Mouse (Mus musculus) kidney, embryonic 14.5 days (tissue): ENCODE data around the gene Map4k2. TPM values are rescaled to one million over a fixed set of nuclear protein-coding genes. Genes with fewer than 3 reads are reported as not detected.
A peak's percentile ranks its signal among the peaks of the same experiment; 100 is the strongest.

ENCODE experiments used
- ATAC-seq: fragments of 200-750 bp; cut with Nextera tagmentation; 2 replicates; pipeline ENCODE4 v1.8.0; 2017; ENCODE audit warnings: moderate number of reproducible peaks, mild to moderate bottlenecking, moderate TSS enrichment, moderate library complexity; ENCODE audit not compliant: low FRiP score, low TSS enrichment
- H3K27ac ChIP-seq: fragments of 300-500 bp; sonication (generic); 2 replicates; pipeline ENCODE4 v1.5.1; 2014; ENCODE audit warnings: low read depth, mild to moderate bottlenecking, low read length, moderate library complexity, mixed read lengths
- H3K27me3 ChIP-seq: fragments of 300-500 bp; sonication (generic); 2 replicates; pipeline ENCODE4 v1.6.1; 2014; ENCODE audit warnings: mild to moderate bottlenecking, low read length; ENCODE audit not compliant: control insufficient read depth, insufficient read depth
- H3K36me3 ChIP-seq: fragments of 300-500 bp; sonication (generic); 2 replicates; pipeline ENCODE4 v1.6.1; 2014; ENCODE audit warnings: low read length, mixed read lengths; ENCODE audit not compliant: control insufficient read depth, insufficient read depth
- H3K4me1 ChIP-seq: fragments of 300-500 bp; sonication (generic); 2 replicates; pipeline ENCODE4 v1.6.1; 2014; ENCODE audit warnings: low read length, mixed read lengths; ENCODE audit not compliant: control insufficient read depth, insufficient read depth
- H3K4me2 ChIP-seq: fragments of 300-500 bp; sonication (generic); replicated peaks from 2 replicates; pipeline ENCODE4 v1.6.1; 2014; ENCODE audit warnings: low read depth, mild to moderate bottlenecking, low read length
- H3K4me3 ChIP-seq: fragments of 300-500 bp; sonication (generic); 2 replicates; pipeline ENCODE4 v1.5.1; 2014; ENCODE audit warnings: mild to moderate bottlenecking, low read length
- H3K9ac ChIP-seq: fragments of 300-500 bp; sonication (generic); 2 replicates; pipeline ENCODE4 v1.6.1; 2014; ENCODE audit warnings: low read depth, mild to moderate bottlenecking, low read length, moderate library complexity
- H3K9me3 ChIP-seq: fragments of 300-500 bp; sonication (generic); 2 replicates; pipeline ENCODE4 v1.6.1; 2016; ENCODE audit warnings: low read length; ENCODE audit not compliant: control insufficient read depth
- WGBS: fragments of 180-500 bp; shearing (Covaris S2); extraction: QIAGEN DNeasy Blood & Tissue Kit; methylation state at CpG from one replicate; pipeline ENCODE4 v1.1.7; 2014; 5-methylcytosine and 5-hydroxymethylcytosine counted together
- polyA plus RNA-seq: library from polyadenylated mRNA; unstranded; fragments of >200 nt; fragmentation: Nextera tagmentation; extraction: Ambion mirVana; gene quantifications from 2 replicates; pipeline ENCODE4 v1.2.1, GENCODE M21; 2014

Gene Map4k2
- polyA plus RNA-seq, 1 experiment from 2014 or later = 12.5 TPM

GRCm38 (mm10) chr19:6385419-6385818 is 44.5 kb downstream of the Map4k2 start:
- H3K4me3 ChIP-seq = no peak overlapping the region

GRCm38 (mm10) chr19:6385821-6386220 is 44.9 kb downstream of the Map4k2 start:
- ATAC-seq = no peak
- Histone ChIP-seq H3K4me1 (peaks cover 48% of the 10 kb centered on the region), H3K36me3 (peaks cover 2% of the 10 kb centered on the region; the same call in 1 of the 2 replicates), H3K27me3 (no peaks in the 10 kb centered on the region), H3K4me2 (no peak overlapping the region), H3K9me3 (no peaks in the 10 kb centered on the region), H3K27ac (no peak overlapping the region), H3K9ac (no peak overlapping the region), H3K4me3 (no peak overlapping the region)
- 73% methylated on average over 7 of the region's 7 CpGs for WGBS

More at GRCm38 (mm10) chr19:6385419-6385818, 44.5 kb downstream of the Map4k2 start:
- 69% methylated on average over 5 of the region's 5 CpGs for WGBS
- Histone ChIP-seq H3K27ac (no peak overlapping the region), H3K4me1 (peaks cover 48% of the 10 kb centered on the region), H3K9ac (no peak overlapping the region), H3K27me3 (no peaks in the 10 kb centered on the region), H3K36me3 (peaks cover 6% of the 10 kb centered on the region; the same call in 1 of the 2 replicates), H3K9me3 (no peaks in the 10 kb centered on the region), H3K4me2 (peak overlapping the region; percentile 6; the same call in 1 of the 2 replicates)
- ATAC-seq = no peak

- 45% methylated on average over 9 of the region's 9 CpGs for WGBS
- H3K4me1 ChIP-seq = peaks cover 48% of the 10 kb centered on the region
These were observed 45.3 kb downstream of the Map4k2 start for GRCm38 (mm10) chr19:6386234-6386633.

GRCm38 (mm10) chr19:6388006-6388405 is 47.1 kb downstream of the Map4k2 start:
- no peak overlapping the region for H3K27ac ChIP-seq
- no peak for ATAC-seq
- H3K36me3 ChIP-seq = no peaks in the 10 kb centered on the region; the same call in 1 of the 2 replicates
- WGBS = 85% methylated on average over 13 of the region's 13 CpGs
- peaks cover 43% of the 10 kb centered on the region for H3K4me1 ChIP-seq
- no peak overlapping the region for H3K9ac ChIP-seq
- H3K27me3 ChIP-seq = no peaks in the 10 kb centered on the region
- no peak overlapping the region for H3K4me2 ChIP-seq
- H3K9me3 ChIP-seq = no peaks in the 10 kb centered on the region
- no peak overlapping the region for H3K4me3 ChIP-seq

More at GRCm38 (mm10) chr19:6386234-6386633, 45.3 kb downstream of the Map4k2 start:
- no peak for ATAC-seq
- Histone ChIP-seq H3K9me3 (no peaks in the 10 kb centered on the region), H3K4me2 (no peak overlapping the region), H3K27me3 (no peaks in the 10 kb centered on the region), H3K36me3 (no peaks in the 10 kb centered on the region; the same call in 1 of the 2 replicates), H3K9ac (no peak overlapping the region), H3K4me3 (no peak overlapping the region), H3K27ac (no peak overlapping the region)

- peak overlapping the region; percentile 34 for H3K4me3 ChIP-seq
- H3K9ac ChIP-seq = peak overlapping the region; percentile 40; the same call in 1 of the 2 replicates
- no peaks in the 10 kb centered on the region for H3K27me3 ChIP-seq
- H3K4me2 ChIP-seq = peak overlapping the region; percentile 53
- WGBS = 3% methylated on average over 16 of the region's 16 CpGs
- peaks cover 27% of the 10 kb centered on the region for H3K4me1 ChIP-seq
- no peak overlapping the region for H3K27ac ChIP-seq
- no peaks in the 10 kb centered on the region for H3K9me3 ChIP-seq
- peak; percentile 36 for ATAC-seq
- no peaks in the 10 kb centered on the region; the same call in 1 of the 2 replicates for H3K36me3 ChIP-seq
These were observed 48.9 kb downstream of the Map4k2 start for GRCm38 (mm10) chr19:6389803-6390202.

GRCm38 (mm10) chr19:6390251-6390650 is 49.3 kb downstream of the Map4k2 start:
- ATAC-seq = no peak
- Histone ChIP-seq H3K4me3 (no peak overlapping the region), H3K27ac (no peak overlapping the region), H3K4me1 (peaks cover 27% of the 10 kb centered on the region), H3K9me3 (no peaks in the 10 kb centered on the region), H3K4me2 (peak overlapping the region; percentile 53; the same call in 1 of the 2 replicates), H3K27me3 (no peaks in the 10 kb centered on the region), H3K9ac (no peak overlapping the region), H3K36me3 (no peaks in the 10 kb centered on the region; the same call in 1 of the 2 replicates)
- WGBS = 44% methylated on average over 6 of the region's 6 CpGs

- no peak overlapping the region for H3K4me3 ChIP-seq
- no peak overlapping the region for H3K27ac ChIP-seq
- H3K9ac ChIP-seq = no peak overlapping the region
- H3K4me2 ChIP-seq = no peak overlapping the region
- peaks cover 17% of the 10 kb centered on the region for H3K4me1 ChIP-seq
- H3K27me3 ChIP-seq = no peaks in the 10 kb centered on the region
- 95% methylated on average over 14 of the region's 14 CpGs for WGBS
- no peaks in the 10 kb centered on the region; the same call in 1 of the 2 replicates for H3K36me3 ChIP-seq
- ATAC-seq = no peak
- H3K9me3 ChIP-seq = no peaks in the 10 kb centered on the region
These were observed 51.9 kb downstream of the Map4k2 start for GRCm38 (mm10) chr19:6392743-6393393.

GRCm38 (mm10) chr19:6393637-6394036 is 52.7 kb downstream of the Map4k2 start:
- no peaks in the 10 kb centered on the region for H3K9me3 ChIP-seq
- H3K9ac ChIP-seq = no peak overlapping the region
- H3K4me1 ChIP-seq = peaks cover 14% of the 10 kb centered on the region
- 90% methylated on average over 16 of the region's 16 CpGs for WGBS
- H3K27me3 ChIP-seq = no peaks in the 10 kb centered on the region
- no peak for ATAC-seq
- H3K27ac ChIP-seq = no peak overlapping the region
- no peaks in the 10 kb centered on the region; the same call in 1 of the 2 replicates for H3K36me3 ChIP-seq
- no peak overlapping the region for H3K4me3 ChIP-seq
- H3K4me2 ChIP-seq = no peak overlapping the region

- H3K9ac ChIP-seq = no peak overlapping the region
- no peak for ATAC-seq
- H3K4me2 ChIP-seq = no peak overlapping the region
- WGBS = 70% methylated on average over 5 of the region's 5 CpGs
- H3K36me3 ChIP-seq = no peaks in the 10 kb centered on the region
- no peak overlapping the region for H3K27ac ChIP-seq
- no peaks in the 10 kb centered on the region for H3K9me3 ChIP-seq
- peaks cover 17% of the 10 kb centered on the region; the same call in 1 of the 2 replicates for H3K4me1 ChIP-seq
- H3K27me3 ChIP-seq = 0 out of 2 replicates have a peak, but pooled peaks cover 2% of the 10 kb centered on the region
- no peak overlapping the region for H3K4me3 ChIP-seq
These were observed 55.3 kb downstream of the Map4k2 start for GRCm38 (mm10) chr19:6396237-6396636.
